Mouse (Mus musculus) E14TG2a.4 (cell line): ENCODE results near the gene Dab1.

Experiments
- CTCF ChIP-seq: conservative IDR thresholded peaks from 2 replicates; pipeline ENCODE4 v1.5.1; 2014; ENCODE audit warnings: low read length
- POU5F1 ChIP-seq: IDR thresholded peaks from 2 replicates; pipeline ENCODE4 v1.6.1; 2014; ENCODE audit warnings: low read length, borderline replicate concordance

GRCm38 (mm10) chr4:104288401-104288800 lies 669.2 kb downstream of the Dab1 start:
- no peak for TF ChIP-seq CTCF
- no peak for TF ChIP-seq POU5F1
